Mouse (Mus musculus) heart, adult 2 months (tissue): Measurements from ENCODE around the gene Serpini1. TPM values are rescaled to one million over a fixed set of nuclear protein-coding genes. Genes with fewer than 3 reads are reported as not detected.
"Not testable (repeated sequence)": the region's sequence is repeated elsewhere in the genome, so short reads cannot be mapped to it uniquely, and the experiment has no call there.

Experiments
- DNase-seq, 2 experiments: peaks; one replicate each; pipeline ENCODE4 v3.0.0; 2021
- H3K27ac ChIP-seq: fragments of 200-600 bp; 2 replicates; pipeline ENCODE4 v1.8.1; 2022
- H3K27me3 ChIP-seq: fragments of 200-500 bp; 2 replicates; pipeline ENCODE4 v1.6.1; 2012; ENCODE audit warnings: mild to moderate bottlenecking, low read length, inconsistent platforms, mixed read lengths; ENCODE audit not compliant: control insufficient read depth, insufficient read depth
- H3K36me3 ChIP-seq: fragments of 200-500 bp; 2 replicates; pipeline ENCODE4 v1.6.1; 2012; ENCODE audit warnings: low read length, inconsistent platforms; ENCODE audit not compliant: control insufficient read depth, insufficient read depth
- H3K4me1 ChIP-seq: fragments of 200-500 bp; 2 replicates; pipeline ENCODE4 v1.6.1; 2011; ENCODE audit warnings: low read length; ENCODE audit not compliant: control insufficient read depth, insufficient read depth
- H3K4me3 ChIP-seq: fragments of 200-600 bp; 2 replicates; pipeline ENCODE4 v1.8.1; 2022
- H3K79me2 ChIP-seq: fragments of 200-500 bp; replicated peaks from 2 replicates; pipeline ENCODE4 v1.6.1; 2012; ENCODE audit warnings: mild to moderate bottlenecking, inconsistent platforms, low read length, moderate library complexity, mixed read lengths; ENCODE audit not compliant: control insufficient read depth, insufficient read depth
- H3K9ac ChIP-seq: fragments of 200-500 bp; 2 replicates; pipeline ENCODE4 v1.6.1; 2012; ENCODE audit warnings: low read depth, mild to moderate bottlenecking, control low read depth, inconsistent platforms, low read length, mixed read lengths
- CTCF ChIP-seq: fragments of 200-600 bp; IDR thresholded peaks from 2 replicates; pipeline ENCODE4 v1.8.1; 2022; ENCODE audit warnings: antibody characterized with exemption, mild to moderate bottlenecking, moderate library complexity
- EP300 ChIP-seq: fragments of 200-500 bp; IDR thresholded peaks from 2 replicates; pipeline ENCODE4 v1.6.1; 2011; ENCODE audit warnings: low read depth, low read length, control low read depth; ENCODE audit not compliant: insufficient read depth
- POLR2A ChIP-seq: fragments of 200-500 bp; IDR thresholded peaks from 2 replicates; pipeline ENCODE4 v1.6.1; 2011; ENCODE audit warnings: mild to moderate bottlenecking, low read depth, low read length, control low read depth; ENCODE audit not compliant: insufficient read depth
- WGBS: fragments of 180-500 bp; shearing (Covaris S2); methylation state at CpG from one replicate; pipeline ENCODE4 v1.1.7; 2018; 5-methylcytosine and 5-hydroxymethylcytosine counted together
- intact Hi-C: fragments of 180-260 bp; cut with DNase I; formaldehyde crosslinking; loops from one replicate; pipeline ENCODE4 v1.15.1; 2025
- polyA plus RNA-seq: library from polyadenylated mRNA; depleted of rRNA; stranded (reverse); fragments of >200 nt; gene quantifications from 2 replicates; pipeline ENCODE4 v1.2.3, GENCODE M21; 2012
- total RNA-seq, 2 experiments: library from RNA; stranded (reverse); gene quantifications; 2 replicates each; pipeline ENCODE4 v1.2.3; 2021

Gene Serpini1
- total and polyA plus RNA-seq, 3 experiments = 1.4 to 4.6 (median 3.7) TPM

- Histone ChIP-seq H3K4me1 (no peaks in the 10 kb centered on the region), H3K27ac (no peak overlapping the region), H3K9ac (no peak overlapping the region), H3K4me3 (no peak overlapping the region), H3K79me2 (no peaks in the 10 kb centered on the region), H3K27me3 (no peaks in the 10 kb centered on the region), H3K36me3 (no peaks in the 10 kb centered on the region)
- no peak for DNase-seq
- intact Hi-C loops = no loop called here
- no peak for TF ChIP-seq EP300
- TF ChIP-seq CTCF = no peak
- TF ChIP-seq POLR2A = no peak
Measured at GRCm38 (mm10) chr3:75647542-75647941, 90.2 kb downstream of the Serpini1 start.

- 88% methylated on average over 1 of the region's 1 CpGs for WGBS
- Histone ChIP-seq H3K27ac (no peak overlapping the region), H3K4me1 (no peaks in the 10 kb centered on the region), H3K79me2 (no peaks in the 10 kb centered on the region), H3K4me3 (no peak overlapping the region), H3K27me3 (no peaks in the 10 kb centered on the region), H3K36me3 (no peaks in the 10 kb centered on the region), H3K9ac (no peak overlapping the region)
- TF ChIP-seq EP300 (no peak), POLR2A (no peak), CTCF (no peak)
- intact Hi-C loops = no loop called here
- DNase-seq = no peak
Measured at GRCm38 (mm10) chr3:75648226-75648625, 90.9 kb downstream of the Serpini1 start.

GRCm38 (mm10) chr3:75650416-75651154 is 93.2 kb downstream of the Serpini1 start:
- H3K36me3 ChIP-seq, H3K4me1 ChIP-seq, DNase-seq, H3K9ac ChIP-seq, H3K79me2 ChIP-seq, intact Hi-C loops, H3K27me3 ChIP-seq, H3K4me3 ChIP-seq, H3K27ac ChIP-seq: not testable (repeated sequence)
- 68% methylated on average over 4 of the region's 4 CpGs for WGBS

GRCm38 (mm10) chr3:75651603-75652115 is 94.3 kb downstream of the Serpini1 start:
- no peak for TF ChIP-seq EP300
- no peak for TF ChIP-seq POLR2A
- no peak for TF ChIP-seq CTCF
- intact Hi-C loops = no loop called here
- H3K4me3 ChIP-seq = no peak overlapping the region
- DNase-seq = no peak
- no peaks in the 10 kb centered on the region for H3K4me1 ChIP-seq
- no peaks in the 10 kb centered on the region for H3K27me3 ChIP-seq
- no peaks in the 10 kb centered on the region for H3K79me2 ChIP-seq
- WGBS = 73% methylated on average over 2 of the region's 2 CpGs
- H3K27ac ChIP-seq = no peak overlapping the region
- H3K9ac ChIP-seq = no peak overlapping the region
- no peaks in the 10 kb centered on the region for H3K36me3 ChIP-seq

GRCm38 (mm10) chr3:75653901-75654300 is 96.6 kb downstream of the Serpini1 start:
- H3K9ac ChIP-seq, H3K4me1 ChIP-seq, intact Hi-C loops, DNase-seq, H3K27ac ChIP-seq, H3K4me3 ChIP-seq, H3K79me2 ChIP-seq, H3K27me3 ChIP-seq, H3K36me3 ChIP-seq: not testable (repeated sequence)
- 65% methylated on average over 4 of the region's 4 CpGs for WGBS

GRCm38 (mm10) chr3:75655578-75656344 is 98.4 kb downstream of the Serpini1 start:
- H3K9ac ChIP-seq = no peak overlapping the region
- intact Hi-C loops = no loop called here
- H3K79me2 ChIP-seq = no peaks in the 10 kb centered on the region
- no peaks in the 10 kb centered on the region for H3K27me3 ChIP-seq
- no peaks in the 10 kb centered on the region for H3K36me3 ChIP-seq
- 75% methylated on average over 6 of the region's 6 CpGs for WGBS
- no peak overlapping the region for H3K27ac ChIP-seq
- no peak for DNase-seq
- H3K4me1 ChIP-seq = no peaks in the 10 kb centered on the region
- no peak overlapping the region for H3K4me3 ChIP-seq
- TF ChIP-seq POLR2A (no peak), EP300 (no peak), CTCF (no peak)
